Mouse (Mus musculus) MEL (cell line): ENCODE data around the gene Degs1.

Experiments used
- CHD2 ChIP-seq: IDR thresholded peaks from 2 replicates; pipeline ENCODE4 v1.6.1; 2011; ENCODE audit warnings: low read length, improper control_type of control experiment
- CTCF ChIP-seq, 3 experiments: IDR thresholded peaks in 2 of 3; conservative IDR thresholded peaks in 1 of 3; 2 replicates each; pipeline ENCODE4 v1.5.1; 2011 to 2012; ENCODE audit warnings: low read length in 3 of 3, low read depth in 2 of 3, mild to moderate bottlenecking in 2 of 3, improper control_type of control experiment in 1 of 3, inconsistent platforms in 1 of 3, mixed read lengths in 1 of 3, moderate library complexity in 1 of 3; ENCODE audit not compliant: control insufficient read depth in 1 of 3, insufficient read depth in 1 of 3, poor library complexity in 1 of 3, severe bottlenecking in 1 of 3
- EP300 ChIP-seq, 2 experiments: IDR thresholded peaks; 2 replicates each; pipeline ENCODE4 v1.6.1; 2011; ENCODE audit warnings: improper control_type of control experiment in 2 of 2, low read length in 2 of 2, low read depth in 1 of 2, mild to moderate bottlenecking in 1 of 2
- POLR2A ChIP-seq, 2 experiments: IDR thresholded peaks; 2 replicates each; pipeline ENCODE4 v1.6.1; 2011 to 2012; ENCODE audit warnings: low read length in 2 of 2, mild to moderate bottlenecking in 2 of 2, control low read depth in 1 of 2, improper control_type of control experiment in 1 of 2, low read depth in 1 of 2, moderate library complexity in 1 of 2; ENCODE audit not compliant: control insufficient read depth in 1 of 2, insufficient read depth in 1 of 2, poor library complexity in 1 of 2
- TCF12 ChIP-seq: IDR thresholded peaks from 2 replicates; pipeline ENCODE4 v1.6.1; 2014; ENCODE audit warnings: low read depth, mild to moderate bottlenecking, inconsistent platforms, low read length, improper control_type of control experiment, moderate library complexity

GRCm38 (mm10) chr1:182287781-182288180 is 5.2 kb upstream of the Degs1 start:
- no peak for TF ChIP-seq POLR2A (IDR thresholded peaks at IDR 0.05; ENCODE audit: control insufficient read depth in 1 of 2, insufficient read depth in 1 of 2, low read depth in 1 of 2, low read length in 2 of 2, poor library complexity in 1 of 2)
- TF ChIP-seq CTCF (IDR thresholded peaks at IDR 0.05 in 2 of 3, conservative IDR thresholded peaks at IDR 0.05 in 1 of 3; ENCODE audit: control insufficient read depth in 1 of 3, insufficient read depth in 1 of 3, low read depth in 2 of 3, low read length in 3 of 3, poor library complexity in 1 of 3, severe bottlenecking in 1 of 3), result no peak; a peak in 1 of 6 replicates
- no peak for TF ChIP-seq CHD2
- no peak for TF ChIP-seq EP300 (IDR thresholded peaks at IDR 0.05; ENCODE audit: low read depth in 1 of 2, low read length in 2 of 2)
- no peak for TF ChIP-seq TCF12
